Mouse (Mus musculus) brain, embryonic 14.5 days (tissue): ENCODE measurements around the gene Alg14.

Experiments
- CTCF ChIP-seq: fragments of 200-500 bp; IDR thresholded peaks from 2 replicates; pipeline ENCODE4 v1.5.1; 2012; ENCODE audit warnings: inconsistent platforms, mild to moderate bottlenecking, moderate library complexity, borderline replicate concordance; ENCODE audit not compliant: insufficient read depth, insufficient read length; ENCODE audit errors: extremely low read depth
- POLR2A ChIP-seq: fragments of 200-500 bp; IDR thresholded peaks from 2 replicates; pipeline ENCODE4 v1.6.1; 2012; ENCODE audit warnings: mild to moderate bottlenecking, inconsistent platforms, borderline replicate concordance; ENCODE audit not compliant: poor library complexity, insufficient read depth, insufficient read length, severe bottlenecking; ENCODE audit errors: extremely low read depth

- TF ChIP-seq POLR2A (no peak), CTCF (no peak)
Observed at GRCm38 (mm10) chr3:121285219-121285618, 6.4 kb upstream of the Alg14 start.
